Comparison of ENCODE assay signal across 25 mouse cellular contexts in the genomic region with DNA sequence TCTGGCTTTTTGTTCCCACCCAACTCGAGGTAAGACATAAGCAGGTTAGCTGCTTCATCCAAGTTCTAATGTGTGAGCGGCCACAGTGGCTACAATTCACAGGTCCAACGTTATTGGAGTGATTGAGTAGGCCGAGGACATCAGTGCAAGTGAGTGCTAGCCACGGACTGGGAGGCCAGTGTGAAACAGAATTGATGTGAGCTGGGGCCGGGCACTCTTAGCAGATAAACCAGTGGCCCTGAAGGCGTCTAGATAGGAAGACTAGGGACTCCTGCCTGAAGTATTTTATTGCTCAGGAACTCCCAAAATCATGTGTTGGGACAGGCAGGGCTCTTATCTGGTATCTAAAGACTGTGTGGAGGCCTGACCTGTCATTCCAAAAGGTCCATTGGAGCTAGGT. TPM values are rescaled to one million over a fixed set of nuclear protein-coding genes. Genes with fewer than 3 reads are reported as not detected.
A peak's percentile ranks its signal among the peaks of the same experiment; 100 is the strongest.
DNase-seq lines count a peak whose midpoint lies in the region; ATAC-seq and TF ChIP-seq lines count a peak whose summit lies in the region.
"Had no signal": no experiment of that assay in that cellular context is flagged by ENCODE, and none has a peak within 500 bp of the region (broad histone marks: within the 10 kb centered on the region; RNA-seq: fewer than 3 reads in every experiment).

No protein-coding gene starts in this region.

- no peak overlapping the region for H3K27ac ChIP-seq in liver, postnatal 0 days (ENCODE audit: low read depth)
- peak overlapping the region; percentile 77 for H3K27ac ChIP-seq in liver, embryonic 13.5 days
- peak overlapping the region; percentile 60 for H3K27ac ChIP-seq in liver, embryonic 16.5 days (ENCODE audit: low read length)
- no peak overlapping the region for H3K27ac ChIP-seq in left cerebral cortex, adult 2 months
- H3K27ac ChIP-seq: gastrocnemius, adult 2 months; heart, adult 2 months; hindbrain, embryonic 10.5 days; hindbrain, embryonic 14.5 days; hindbrain, postnatal 0 days had no signal

- peak; percentile 50 for DNase-seq in liver
- no peak for DNase-seq in liver, postnatal 0 days
- no peak for DNase-seq in liver, embryonic 13.5 days
- no peak for DNase-seq in layer of hippocampus, postnatal 14 days (ENCODE audit: low spot score in 2 of 2)
- no peak for DNase-seq in left cerebral cortex, adult 2 months (ENCODE audit: extremely low spot score in 1 of 2, low spot score in 2 of 2)
- DNase-seq: adrenal gland, postnatal 10 days; adrenal gland, postnatal 36 days; B cell, adult 2 months; cerebellum, adult 18-20 months; cerebellum, adult 9-10 months; cerebellum, postnatal 14 days; forebrain, postnatal 0 days; gastrocnemius, adult 2 months; gastrocnemius, postnatal 36 days; heart, adult 2 months; heart, postnatal 36 days had no signal

- 73% methylated on average over 7 of the region's 7 CpGs for WGBS in liver, postnatal 0 days (ENCODE audit: insufficient replicate concordance)
- WGBS in liver, embryonic 13.5 days (ENCODE audit: insufficient replicate concordance): 53% methylated on average over 7 of the region's 7 CpGs
- WGBS in liver, embryonic 16.5 days (ENCODE audit: insufficient replicate concordance): 57% methylated on average over 7 of the region's 7 CpGs

- peaks cover 18% of the 10 kb centered on the region for H3K4me1 ChIP-seq in liver, postnatal 0 days (ENCODE audit: insufficient read depth)
- peaks cover 77% of the 10 kb centered on the region for H3K4me1 ChIP-seq in liver, embryonic 13.5 days (replicated peaks)
- H3K4me1 ChIP-seq in liver, embryonic 16.5 days (ENCODE audit: control insufficient read depth, low read depth, low read length): peaks cover 46% of the 10 kb centered on the region

- H3K4me2 ChIP-seq in liver, postnatal 0 days (ENCODE audit: low read depth, low read length): no peak overlapping the region
- no peak overlapping the region for H3K4me2 ChIP-seq in liver, embryonic 13.5 days
- no peak overlapping the region for H3K4me2 ChIP-seq in liver, embryonic 16.5 days (ENCODE audit: low read depth, low read length)
- H3K4me2 ChIP-seq: heart, embryonic 11.5 days; hindbrain, embryonic 14.5 days had no signal

- no peak for ATAC-seq in liver, postnatal 0 days
- ATAC-seq in liver, embryonic 13.5 days (ENCODE audit: low read depth): peak; percentile 49
- ATAC-seq in liver, embryonic 16.5 days (ENCODE audit: low read depth): peak; percentile 50
- ATAC-seq: forebrain, embryonic 14.5 days; forebrain, postnatal 0 days; hindbrain, postnatal 0 days; Patski had no signal

- no peak for TF ChIP-seq CTCF in liver, postnatal 0 days (IDR thresholded peaks at IDR 0.05; ENCODE audit: low read depth)
- no peak for TF ChIP-seq CTCF in left cerebral cortex, adult 2 months (IDR thresholded peaks at IDR 0.05)

- TF ChIP-seq EP300 in liver, postnatal 0 days (IDR thresholded peaks at IDR 0.05; ENCODE audit: low read depth): no peak

- H3K9ac ChIP-seq in liver, postnatal 0 days (replicated peaks): no peak overlapping the region
- peak overlapping the region; percentile 66 for H3K9ac ChIP-seq in liver, embryonic 13.5 days
- no peak overlapping the region for H3K9ac ChIP-seq in liver, embryonic 16.5 days (ENCODE audit: low read depth, low read length)
- H3K9ac ChIP-seq: forebrain, postnatal 0 days; hindbrain, embryonic 14.5 days had no signal

- no peaks in the 10 kb centered on the region for H3K27me3 ChIP-seq in liver, postnatal 0 days (ENCODE audit: insufficient read depth, low read length)
- H3K27me3 ChIP-seq in liver, embryonic 13.5 days: no peaks in the 10 kb centered on the region
- no peaks in the 10 kb centered on the region for H3K27me3 ChIP-seq in liver, embryonic 16.5 days (ENCODE audit: control insufficient read depth, insufficient read depth, low read depth, low read length)
- H3K27me3 ChIP-seq: CH12.LX, Patski had no signal

- intact Hi-C loops in left cerebral cortex, adult 2 months (cut with DNase I): loop anchor here (2.0 kb wide), 1 partner anchor 25 kb away; no protein-coding TSS in a partner anchor

- no peaks in the 10 kb centered on the region for H3K9me3 ChIP-seq in liver, postnatal 0 days (ENCODE audit: low read length)
- no peaks in the 10 kb centered on the region for H3K9me3 ChIP-seq in liver, embryonic 13.5 days (replicated peaks)
- no peaks in the 10 kb centered on the region for H3K9me3 ChIP-seq in liver, embryonic 16.5 days (replicated peaks; ENCODE audit: control insufficient read depth, low read length)
- H3K9me3 ChIP-seq: hindbrain, embryonic 10.5 days had no signal

- H3K36me3 ChIP-seq in liver, postnatal 0 days (replicated peaks; ENCODE audit: insufficient read depth, low read length): no peaks in the 10 kb centered on the region
- no peaks in the 10 kb centered on the region for H3K36me3 ChIP-seq in liver, embryonic 13.5 days
- H3K36me3 ChIP-seq in liver, embryonic 16.5 days (ENCODE audit: control insufficient read depth, insufficient read depth): no peaks in the 10 kb centered on the region
- H3K36me3 ChIP-seq: G1E; hindbrain, embryonic 10.5 days had no signal

- no peak overlapping the region for H3K4me3 ChIP-seq in liver, postnatal 0 days (ENCODE audit: low read depth, low read length)
- no peak overlapping the region for H3K4me3 ChIP-seq in liver, embryonic 13.5 days (replicated peaks)
- no peak overlapping the region for H3K4me3 ChIP-seq in liver, embryonic 16.5 days (ENCODE audit: low read depth, low read length)
- no peak overlapping the region for H3K4me3 ChIP-seq in left cerebral cortex, adult 2 months
- H3K4me3 ChIP-seq: gastrocnemius, adult 2 months; heart, adult 2 months; hindbrain, embryonic 10.5 days had no signal

RNA-seq across cellular contexts. Expression of gene Lpcat1, which starts 31.3 kb away (rescaled TPM):
- 31.0 and 32.4 TPM in 2 replicates for polyA plus RNA-seq in liver, postnatal 0 days (2015; fragmentation: Nextera tagmentation; extraction: Ambion mirVana)
- polyA plus RNA-seq in liver, embryonic 13.5 days (2015; fragmentation: Nextera tagmentation; extraction: Ambion mirVana): 77.9 and 83.7 TPM in 2 replicates
- 59.4 and 64.7 TPM in 2 replicates for polyA plus RNA-seq in liver, embryonic 16.5 days (2015; fragmentation: Nextera tagmentation; extraction: Ambion mirVana)
- total RNA-seq in layer of hippocampus, postnatal 14 days (2021): 10 to 100 TPM; 53.9 to 56.5 TPM
- 10 to 100 TPM; 40.8 to 47.2 TPM for total RNA-seq in left cerebral cortex, adult 2 months (2021)
- polyA plus RNA-seq: G1E had no signal

Comparison
In these comparisons a context has a peak if more than half of its experiments do, and no peak if none do; other contexts are left out.
1. H3K27ac ChIP-seq: peak in liver, embryonic 13.5 days (single experiment) and liver, embryonic 16.5 days (single experiment); none in liver, postnatal 0 days (single experiment) and left cerebral cortex, adult 2 months (single experiment).